Mouse (Mus musculus): Measurements from ENCODE around the gene Aamp. TPM values are rescaled to one million over a fixed set of nuclear protein-coding genes. Genes with fewer than 3 reads are reported as not detected.
"Not testable (repeated sequence)": the region's sequence is repeated elsewhere in the genome, so short reads cannot be mapped to it uniquely, and the experiment has no call there.

Aamp gene
- total and polyA plus RNA-seq, 2 experiments = 112 to 156 TPM

- TF ChIP-seq CTCF (IDR thresholded peaks at IDR 0.05; ENCODE audit: low read depth, low read length) (no peak), POLR2A (IDR thresholded peaks at IDR 0.05; ENCODE audit: extremely low read depth, insufficient read depth, low read length) (no peak)
- 83% methylated on average over 2 of the region's 2 CpGs for WGBS
- peaks cover 6% of the 10 kb centered on the region for H3K4me1 ChIP-seq (ENCODE audit: control insufficient read depth, insufficient read depth, low read length)
- no peak for DNase-seq (ENCODE audit: extremely low read depth, low read depth, low spot score)
- H3K27ac ChIP-seq (replicated peaks; ENCODE audit: insufficient read depth, low read depth, low read length) = peak overlapping the region; percentile 16; the same call in 1 of the 2 replicates
- no peak overlapping the region for H3K4me3 ChIP-seq (ENCODE audit: insufficient read depth, low read depth, low read length)
- no peak overlapping the region for H3K9ac ChIP-seq (ENCODE audit: low read depth, low read length)
- H3K36me3 ChIP-seq (ENCODE audit: control insufficient read depth, insufficient read depth, low read length) = peaks cover 14% of the 10 kb centered on the region; the same call in 1 of the 2 replicates
- H3K27me3 ChIP-seq (ENCODE audit: control insufficient read depth, insufficient read depth, low read length) = no peaks in the 10 kb centered on the region
- no peaks in the 10 kb centered on the region for H3K79me2 ChIP-seq (ENCODE audit: control insufficient read depth, insufficient read depth, low read length)
These were observed 5.2 kb upstream of the Aamp start for GRCm38 (mm10) chr1:74289740-74290139.

- peaks cover 6% of the 10 kb centered on the region for H3K4me1 ChIP-seq (ENCODE audit: control insufficient read depth, insufficient read depth, low read length)
- no peak for DNase-seq (ENCODE audit: extremely low read depth, low read depth, low spot score)
- H3K36me3 ChIP-seq (ENCODE audit: control insufficient read depth, insufficient read depth, low read length) = peaks cover 14% of the 10 kb centered on the region; the same call in 1 of the 2 replicates
- WGBS = 66% methylated on average over 9 of the region's 9 CpGs
- no peak overlapping the region for H3K4me3 ChIP-seq (ENCODE audit: insufficient read depth, low read depth, low read length)
- no peak for TF ChIP-seq POLR2A (IDR thresholded peaks at IDR 0.05; ENCODE audit: extremely low read depth, insufficient read depth, low read length)
- no peak for TF ChIP-seq CTCF (IDR thresholded peaks at IDR 0.05; ENCODE audit: low read depth, low read length)
- peak overlapping the region; percentile 16; the same call in 1 of the 2 replicates for H3K27ac ChIP-seq (replicated peaks; ENCODE audit: insufficient read depth, low read depth, low read length)
- H3K27me3 ChIP-seq (ENCODE audit: control insufficient read depth, insufficient read depth, low read length) = no peaks in the 10 kb centered on the region
- H3K9ac ChIP-seq (ENCODE audit: low read depth, low read length) = no peak overlapping the region
- no peaks in the 10 kb centered on the region for H3K79me2 ChIP-seq (ENCODE audit: control insufficient read depth, insufficient read depth, low read length)
These were observed 4.7 kb upstream of the Aamp start for GRCm38 (mm10) chr1:74289248-74289647.

GRCm38 (mm10) chr1:74288327-74288726 lies 3.8 kb upstream of the Aamp start:
- Histone ChIP-seq H3K4me3 (ENCODE audit: insufficient read depth, low read depth, low read length) (no peak overlapping the region), H3K36me3 (ENCODE audit: control insufficient read depth, insufficient read depth, low read length) (peaks cover 8% of the 10 kb centered on the region; the same call in 1 of the 2 replicates), H3K27me3 (ENCODE audit: control insufficient read depth, insufficient read depth, low read length) (no peaks in the 10 kb centered on the region), H3K79me2 (ENCODE audit: control insufficient read depth, insufficient read depth, low read length) (no peaks in the 10 kb centered on the region), H3K27ac (replicated peaks; ENCODE audit: insufficient read depth, low read depth, low read length) (no peak overlapping the region), H3K9ac (ENCODE audit: low read depth, low read length) (no peak overlapping the region), H3K4me1 (ENCODE audit: control insufficient read depth, insufficient read depth, low read length) (peaks cover 6% of the 10 kb centered on the region)
- TF ChIP-seq POLR2A (IDR thresholded peaks at IDR 0.05; ENCODE audit: extremely low read depth, insufficient read depth, low read length) (no peak), CTCF (IDR thresholded peaks at IDR 0.05; ENCODE audit: low read depth, low read length) (no peak)
- no peak for DNase-seq (ENCODE audit: extremely low read depth, low read depth, low spot score)
- WGBS = 81% methylated on average over 4 of the region's 4 CpGs

- 55% methylated on average over 15 of the region's 17 CpGs for WGBS
- not testable (repeated sequence) for H3K36me3 ChIP-seq (ENCODE audit: control insufficient read depth, insufficient read depth, low read length); H3K27ac ChIP-seq (replicated peaks; ENCODE audit: insufficient read depth, low read depth, low read length)
These were observed 2.5 kb upstream of the Aamp start for GRCm38 (mm10) chr1:74286869-74287607.

GRCm38 (mm10) chr1:74285212-74286010 lies 873 bp upstream of the Aamp start:
- no peaks in the 10 kb centered on the region for H3K27me3 ChIP-seq (ENCODE audit: control insufficient read depth, insufficient read depth, low read length)
- H3K4me1 ChIP-seq (ENCODE audit: control insufficient read depth, insufficient read depth, low read length) = peaks cover 6% of the 10 kb centered on the region
- peak overlapping the region; percentile 66 for H3K4me3 ChIP-seq (ENCODE audit: insufficient read depth, low read depth, low read length)
- H3K36me3 ChIP-seq (ENCODE audit: control insufficient read depth, insufficient read depth, low read length) = peaks cover 6% of the 10 kb centered on the region; the same call in 1 of the 2 replicates
- H3K9ac ChIP-seq (ENCODE audit: low read depth, low read length) = peak overlapping the region; percentile 67
- TF ChIP-seq CTCF (IDR thresholded peaks at IDR 0.05; ENCODE audit: low read depth, low read length) = no peak
- TF ChIP-seq POLR2A (IDR thresholded peaks at IDR 0.05; ENCODE audit: extremely low read depth, insufficient read depth, low read length) = no peak
- 0 out of 2 replicates have a peak overlapping the region, but pooled peaks have one; percentile 7 for H3K27ac ChIP-seq (replicated peaks; ENCODE audit: insufficient read depth, low read depth, low read length)
- no peak for DNase-seq (ENCODE audit: extremely low read depth, low read depth, low spot score)
- no peaks in the 10 kb centered on the region for H3K79me2 ChIP-seq (ENCODE audit: control insufficient read depth, insufficient read depth, low read length)
- WGBS = 4% methylated on average over 23 of the region's 23 CpGs

More at GRCm38 (mm10) chr1:74286869-74287607, 2.5 kb upstream of the Aamp start:
- not testable (repeated sequence) for H3K4me1 ChIP-seq (ENCODE audit: control insufficient read depth, insufficient read depth, low read length); H3K27me3 ChIP-seq (ENCODE audit: control insufficient read depth, insufficient read depth, low read length); H3K9ac ChIP-seq (ENCODE audit: low read depth, low read length); H3K79me2 ChIP-seq (ENCODE audit: control insufficient read depth, insufficient read depth, low read length); H3K4me3 ChIP-seq (ENCODE audit: insufficient read depth, low read depth, low read length); DNase-seq (ENCODE audit: extremely low read depth, low read depth, low spot score)
- peak; percentile 21; the same call in 1 of the 2 replicates for TF ChIP-seq CTCF (IDR thresholded peaks at IDR 0.05; ENCODE audit: low read depth, low read length)
